Mouse (Mus musculus) cortical plate, adult 2 months (tissue): ENCODE measurements at regions not wholly inside any gene's neighbourhood (a gene's known extent, or its start where the extent isn't known, plus 50 kb on each side); places are given as distances from the start of the nearest gene placed in this dataset.

ENCODE experiments used
- CTCF ChIP-seq: fragments of 200-500 bp; IDR thresholded peaks from 2 replicates; pipeline ENCODE4 v1.5.1; 2011; ENCODE audit warnings: mild to moderate bottlenecking, control low read depth, low read length; ENCODE audit not compliant: insufficient read depth; ENCODE audit errors: extremely low read depth
- POLR2A ChIP-seq: fragments of 200-500 bp; IDR thresholded peaks from 2 replicates; pipeline ENCODE4 v1.6.1; 2011; ENCODE audit warnings: mild to moderate bottlenecking, low read length, control low read depth; ENCODE audit not compliant: insufficient read depth; ENCODE audit errors: extremely low read depth

DNA sequence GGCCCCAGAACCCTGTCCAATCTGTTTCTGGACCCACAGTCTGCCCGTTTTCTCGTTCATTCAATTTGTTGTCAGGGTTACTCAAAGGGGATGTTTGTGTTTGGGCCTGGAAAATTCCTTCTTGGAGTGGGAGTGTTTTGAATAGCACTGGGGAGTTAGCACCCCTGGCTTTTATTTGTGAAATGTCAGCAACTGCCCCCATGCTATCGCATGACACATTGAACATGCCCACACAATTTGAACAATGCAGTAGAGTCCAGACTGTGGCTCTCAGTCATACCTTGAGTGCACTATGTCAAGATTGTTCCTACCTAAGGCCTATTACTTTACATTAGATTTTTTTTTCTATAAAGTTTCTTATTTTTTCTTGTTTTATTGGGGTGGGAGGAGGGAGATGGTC, 195.2 kb upstream of the Ccdc54 start:
- TF ChIP-seq POLR2A (no peak), CTCF (no peak)
